Mouse (Mus musculus) embryonic facial prominence, embryonic 12.5 days (tissue): ENCODE data around the gene Ybx3. TPM values are rescaled to one million over a fixed set of nuclear protein-coding genes. Genes with fewer than 3 reads are reported as not detected.

Experiments used
- ATAC-seq: fragments of 200-750 bp; cut with Nextera tagmentation; 2 replicates; pipeline ENCODE4 v1.8.0; 2017; ENCODE audit not compliant: insufficient number of reproducible peaks, insufficient read depth, low FRiP score, low TSS enrichment
- H3K27ac ChIP-seq: fragments of 300-500 bp; sonication (generic); 2 replicates; pipeline ENCODE4 v1.5.1; 2016; ENCODE audit warnings: mild to moderate bottlenecking
- H3K27me3 ChIP-seq: fragments of 300-500 bp; sonication (generic); 2 replicates; pipeline ENCODE4 v1.6.1; 2016; ENCODE audit warnings: mild to moderate bottlenecking, moderate library complexity
- H3K36me3 ChIP-seq: fragments of 300-500 bp; sonication (generic); 2 replicates; pipeline ENCODE4 v1.6.1; 2016; ENCODE audit warnings: mild to moderate bottlenecking
- H3K4me1 ChIP-seq: fragments of 300-500 bp; sonication (generic); 2 replicates; pipeline ENCODE4 v1.6.1; 2016
- H3K4me2 ChIP-seq: fragments of 300-500 bp; sonication (generic); replicated peaks from 2 replicates; pipeline ENCODE4 v1.6.1; 2016; ENCODE audit warnings: mild to moderate bottlenecking, moderate library complexity
- H3K4me3 ChIP-seq: fragments of 300-500 bp; sonication (generic); 2 replicates; pipeline ENCODE4 v1.5.1; 2016; ENCODE audit warnings: mild to moderate bottlenecking
- H3K9ac ChIP-seq: fragments of 300-500 bp; sonication (generic); 2 replicates; pipeline ENCODE4 v1.6.1; 2016; ENCODE audit warnings: mild to moderate bottlenecking, moderate library complexity
- H3K9me3 ChIP-seq: fragments of 300-500 bp; sonication (generic); 2 replicates; pipeline ENCODE4 v1.6.1; 2016; ENCODE audit warnings: mild to moderate bottlenecking, moderate library complexity
- WGBS: fragments of 180-500 bp; shearing (Covaris S2); methylation state at CpG from one replicate; pipeline ENCODE4 v1.1.7; 2016; 5-methylcytosine and 5-hydroxymethylcytosine counted together
- polyA plus RNA-seq: library from polyadenylated mRNA; unstranded; fragments of >200 nt; fragmentation: Nextera tagmentation; extraction: Ambion mirVana; gene quantifications from 2 replicates; pipeline ENCODE4 v1.2.1, GENCODE M21; 2016

The Ybx3 gene
- polyA plus RNA-seq, 1 experiment from 2014 or later, result 40.3 TPM

- no peak for ATAC-seq
Measured at GRCm38 (mm10) chr6:131382232-131382983, 5.9 kb downstream of the Ybx3 start.

GRCm38 (mm10) chr6:131378858-131379428 lies 9.3 kb downstream of the Ybx3 start:
- peaks cover 9% of the 10 kb centered on the region; the same call in 1 of the 2 replicates for H3K4me1 ChIP-seq
- no peaks in the 10 kb centered on the region for H3K9me3 ChIP-seq
- H3K4me3 ChIP-seq, result no peak overlapping the region
- H3K36me3 ChIP-seq, result peaks cover 32% of the 10 kb centered on the region
- no peak overlapping the region for H3K9ac ChIP-seq
- 94% methylated on average over 18 of the region's 18 CpGs for WGBS
- ATAC-seq, result no peak
- H3K27me3 ChIP-seq, result no peaks in the 10 kb centered on the region
- no peak overlapping the region for H3K4me2 ChIP-seq
- no peak overlapping the region for H3K27ac ChIP-seq

More at GRCm38 (mm10) chr6:131382232-131382983, 5.9 kb downstream of the Ybx3 start:
- Histone ChIP-seq H3K4me2 (no peak overlapping the region), H3K9ac (no peak overlapping the region), H3K27me3 (no peaks in the 10 kb centered on the region), H3K4me1 (peaks cover 21% of the 10 kb centered on the region), H3K27ac (no peak overlapping the region), H3K4me3 (no peak overlapping the region), H3K9me3 (no peaks in the 10 kb centered on the region), H3K36me3 (peaks cover 25% of the 10 kb centered on the region)
- 58% methylated on average over 14 of the region's 14 CpGs for WGBS

- H3K9me3 ChIP-seq, result no peaks in the 10 kb centered on the region
- H3K9ac ChIP-seq, result no peak overlapping the region
- no peak for ATAC-seq
- H3K27ac ChIP-seq, result no peak overlapping the region
- no peak overlapping the region for H3K4me2 ChIP-seq
- H3K4me1 ChIP-seq, result 0 out of 2 replicates have a peak, but pooled peaks cover 2% of the 10 kb centered on the region
- no peaks in the 10 kb centered on the region for H3K27me3 ChIP-seq
- peaks cover 32% of the 10 kb centered on the region for H3K36me3 ChIP-seq
- 94% methylated on average over 5 of the region's 5 CpGs for WGBS
- H3K4me3 ChIP-seq, result no peak overlapping the region
Measured at GRCm38 (mm10) chr6:131377378-131377777, 10.9 kb downstream of the Ybx3 start.

GRCm38 (mm10) chr6:131374594-131375340 lies 13.5 kb downstream of the Ybx3 start:
- Histone ChIP-seq H3K9ac (no peak overlapping the region), H3K4me2 (no peak overlapping the region), H3K27me3 (no peaks in the 10 kb centered on the region), H3K27ac (no peak overlapping the region), H3K36me3 (peaks cover 30% of the 10 kb centered on the region), H3K4me3 (no peak overlapping the region), H3K9me3 (no peaks in the 10 kb centered on the region), H3K4me1 (no peaks in the 10 kb centered on the region)
- WGBS, result 88% methylated on average over 13 of the region's 13 CpGs
- no peak for ATAC-seq

- Histone ChIP-seq H3K4me3 (no peak overlapping the region), H3K9ac (no peak overlapping the region), H3K27ac (no peak overlapping the region), H3K9me3 (no peaks in the 10 kb centered on the region), H3K4me2 (no peak overlapping the region), H3K27me3 (no peaks in the 10 kb centered on the region), H3K4me1 (no peaks in the 10 kb centered on the region), H3K36me3 (peaks cover 22% of the 10 kb centered on the region)
- no peak for ATAC-seq
- WGBS, result 90% methylated on average over 5 of the region's 5 CpGs
Measured at GRCm38 (mm10) chr6:131373160-131373559, 15.1 kb downstream of the Ybx3 start.

GRCm38 (mm10) chr6:131370767-131371166 lies 17.5 kb downstream of the Ybx3 start:
- H3K9ac ChIP-seq, result no peak overlapping the region
- no peaks in the 10 kb centered on the region for H3K27me3 ChIP-seq
- no peaks in the 10 kb centered on the region for H3K9me3 ChIP-seq
- H3K4me2 ChIP-seq, result no peak overlapping the region
- no peak overlapping the region for H3K27ac ChIP-seq
- ATAC-seq, result no peak
- no peak overlapping the region for H3K4me3 ChIP-seq
- peaks cover 27% of the 10 kb centered on the region for H3K36me3 ChIP-seq
- H3K4me1 ChIP-seq, result no peaks in the 10 kb centered on the region
- WGBS, result 91% methylated on average over 5 of the region's 5 CpGs

- Histone ChIP-seq H3K27ac (no peak overlapping the region), H3K4me1 (no peaks in the 10 kb centered on the region), H3K9me3 (no peaks in the 10 kb centered on the region), H3K9ac (no peak overlapping the region), H3K36me3 (peaks cover 30% of the 10 kb centered on the region), H3K4me2 (no peak overlapping the region), H3K27me3 (no peaks in the 10 kb centered on the region), H3K4me3 (no peak overlapping the region)
- WGBS, result 69% methylated on average over 8 of the region's 8 CpGs
- ATAC-seq, result no peak
Measured at GRCm38 (mm10) chr6:131369866-131370616, 18.2 kb downstream of the Ybx3 start.

GRCm38 (mm10) chr6:131367101-131367500 lies 21.2 kb downstream of the Ybx3 start:
- no peaks in the 10 kb centered on the region for H3K9me3 ChIP-seq
- no peaks in the 10 kb centered on the region for H3K4me1 ChIP-seq
- no peak for ATAC-seq
- no peak overlapping the region for H3K27ac ChIP-seq
- H3K4me2 ChIP-seq, result no peak overlapping the region
- H3K9ac ChIP-seq, result no peak overlapping the region
- no peaks in the 10 kb centered on the region for H3K27me3 ChIP-seq
- H3K36me3 ChIP-seq, result peaks cover 45% of the 10 kb centered on the region
- H3K4me3 ChIP-seq, result no peak overlapping the region
- WGBS, result 46% methylated on average over 4 of the region's 4 CpGs

- WGBS, result 88% methylated on average over 2 of the region's 2 CpGs
- no peak overlapping the region for H3K4me3 ChIP-seq
- no peaks in the 10 kb centered on the region for H3K27me3 ChIP-seq
- H3K27ac ChIP-seq, result no peak overlapping the region
- ATAC-seq, result no peak
- no peaks in the 10 kb centered on the region for H3K9me3 ChIP-seq
- H3K36me3 ChIP-seq, result peaks cover 42% of the 10 kb centered on the region
- no peak overlapping the region for H3K9ac ChIP-seq
- no peak overlapping the region for H3K4me2 ChIP-seq
- H3K4me1 ChIP-seq, result no peaks in the 10 kb centered on the region
Measured at GRCm38 (mm10) chr6:131364353-131364752, 23.9 kb downstream of the Ybx3 start.

GRCm38 (mm10) chr6:131362987-131363765 lies 25.1 kb downstream of the Ybx3 start:
- no peak overlapping the region for H3K9ac ChIP-seq
- H3K36me3 ChIP-seq, result peaks cover 38% of the 10 kb centered on the region
- no peaks in the 10 kb centered on the region for H3K9me3 ChIP-seq
- WGBS, result 83% methylated on average over 7 of the region's 7 CpGs
- H3K4me1 ChIP-seq, result no peaks in the 10 kb centered on the region
- no peak for ATAC-seq
- H3K4me2 ChIP-seq, result no peak overlapping the region
- H3K27ac ChIP-seq, result no peak overlapping the region
- H3K4me3 ChIP-seq, result no peak overlapping the region
- H3K27me3 ChIP-seq, result no peaks in the 10 kb centered on the region

- H3K4me1 ChIP-seq, result no peaks in the 10 kb centered on the region
- H3K27ac ChIP-seq, result no peak overlapping the region
- ATAC-seq, result no peak
- 75% methylated on average over 5 of the region's 5 CpGs for WGBS
- no peak overlapping the region for H3K4me2 ChIP-seq
- H3K36me3 ChIP-seq, result peaks cover 19% of the 10 kb centered on the region; the same call in 1 of the 2 replicates
- no peaks in the 10 kb centered on the region for H3K9me3 ChIP-seq
- no peaks in the 10 kb centered on the region for H3K27me3 ChIP-seq
- H3K9ac ChIP-seq, result no peak overlapping the region
- H3K4me3 ChIP-seq, result no peak overlapping the region
Measured at GRCm38 (mm10) chr6:131360693-131361092, 27.6 kb downstream of the Ybx3 start.
